Mouse (Mus musculus) lung, postnatal 0 days (tissue): ENCODE measurements around the gene Ubl5. TPM values are rescaled to one million over a fixed set of nuclear protein-coding genes. Genes with fewer than 3 reads are reported as not detected.
A peak's percentile ranks its signal among the peaks of the same experiment; 100 is the strongest.

Experiments used
- ATAC-seq: fragments of 200-750 bp; cut with Nextera tagmentation; 2 replicates; pipeline ENCODE4 v1.8.0; 2017; ENCODE audit warnings: moderate library complexity
- DNase-seq: peaks from one replicate; pipeline ENCODE4 v3.0.0-alpha.2; 2016; ENCODE audit warnings: low spot score
- H3K27ac ChIP-seq: fragments of 300-500 bp; sonication (generic); 2 replicates; pipeline ENCODE4 v1.5.1; 2014; ENCODE audit warnings: antibody characterized with exemption, mild to moderate bottlenecking, low read length, mixed read lengths
- H3K27me3 ChIP-seq: fragments of 300-500 bp; sonication (generic); replicated peaks from 2 replicates; pipeline ENCODE4 v1.6.1; 2014; ENCODE audit warnings: low read length, mixed read lengths; ENCODE audit not compliant: insufficient read depth
- H3K36me3 ChIP-seq: fragments of 300-500 bp; sonication (generic); 2 replicates; pipeline ENCODE4 v1.6.1; 2014; ENCODE audit warnings: low read length, mixed read lengths; ENCODE audit not compliant: insufficient read depth
- H3K4me1 ChIP-seq: fragments of 300-500 bp; sonication (generic); 2 replicates; pipeline ENCODE4 v1.6.1; 2014; ENCODE audit warnings: antibody characterized with exemption, low read depth, low read length, mixed read lengths; ENCODE audit not compliant: insufficient read depth
- H3K4me2 ChIP-seq: fragments of 300-500 bp; sonication (generic); replicated peaks from 2 replicates; pipeline ENCODE4 v1.6.1; 2014; ENCODE audit warnings: low read depth, mild to moderate bottlenecking, low read length, moderate library complexity, mixed read lengths
- H3K4me3 ChIP-seq: fragments of 300-500 bp; sonication (generic); 2 replicates; pipeline ENCODE4 v1.5.1; 2014; ENCODE audit warnings: low read depth, low read length
- H3K9ac ChIP-seq: fragments of 300-500 bp; sonication (generic); replicated peaks from 2 replicates; pipeline ENCODE4 v1.6.1; 2014; ENCODE audit warnings: low read depth, mild to moderate bottlenecking
- H3K9me3 ChIP-seq: fragments of 300-500 bp; sonication (generic); 2 replicates; pipeline ENCODE4 v1.6.1; 2016; ENCODE audit warnings: low read length, mixed read lengths
- CTCF ChIP-seq: IDR thresholded peaks from 2 replicates; pipeline ENCODE4 v1.5.1; 2016; ENCODE audit warnings: antibody characterized with exemption, mild to moderate bottlenecking
- EP300 ChIP-seq: IDR thresholded peaks from 2 replicates; pipeline ENCODE4 v1.6.1; 2016; ENCODE audit warnings: antibody characterized with exemption, mild to moderate bottlenecking, control low read depth
- WGBS: fragments of 180-500 bp; shearing (Covaris S2); extraction: QIAGEN DNeasy Blood & Tissue Kit; methylation state at CpG from one replicate; pipeline ENCODE4 v1.1.7; 2014; 5-methylcytosine and 5-hydroxymethylcytosine counted together
- polyA plus RNA-seq: library from polyadenylated mRNA; unstranded; fragments of >200 nt; fragmentation: Nextera tagmentation; extraction: Ambion mirVana; gene quantifications from 2 replicates; pipeline ENCODE4 v1.2.1, GENCODE M21; 2015

Gene Ubl5
- polyA plus RNA-seq, 1 experiment from 2014 or later, result 396 TPM

DNA sequence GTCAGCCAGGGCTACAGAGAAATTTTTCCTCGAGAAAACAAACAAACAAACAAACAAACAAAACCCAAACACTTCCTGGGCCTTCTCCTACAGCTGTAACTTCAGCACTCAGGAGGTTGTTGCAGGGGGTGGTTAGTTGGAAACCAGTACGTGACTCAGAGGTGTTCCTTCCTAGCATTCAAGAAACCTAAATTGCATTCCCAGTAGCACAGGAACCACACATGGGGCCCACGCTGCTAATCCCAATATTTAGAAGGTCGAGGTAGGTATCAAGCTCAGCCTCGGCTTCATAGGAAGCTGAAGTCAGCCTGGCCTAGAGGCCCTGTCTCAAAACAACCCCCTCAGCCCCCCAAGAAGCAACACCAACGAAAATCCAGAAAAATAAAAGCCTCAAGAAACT, 1.2 kb upstream of the Ubl5 start:
- no peak for DNase-seq
- TF ChIP-seq EP300, result no peak
- no peak for TF ChIP-seq CTCF
- peak overlapping the region; percentile 90 for H3K4me3 ChIP-seq

DNA sequence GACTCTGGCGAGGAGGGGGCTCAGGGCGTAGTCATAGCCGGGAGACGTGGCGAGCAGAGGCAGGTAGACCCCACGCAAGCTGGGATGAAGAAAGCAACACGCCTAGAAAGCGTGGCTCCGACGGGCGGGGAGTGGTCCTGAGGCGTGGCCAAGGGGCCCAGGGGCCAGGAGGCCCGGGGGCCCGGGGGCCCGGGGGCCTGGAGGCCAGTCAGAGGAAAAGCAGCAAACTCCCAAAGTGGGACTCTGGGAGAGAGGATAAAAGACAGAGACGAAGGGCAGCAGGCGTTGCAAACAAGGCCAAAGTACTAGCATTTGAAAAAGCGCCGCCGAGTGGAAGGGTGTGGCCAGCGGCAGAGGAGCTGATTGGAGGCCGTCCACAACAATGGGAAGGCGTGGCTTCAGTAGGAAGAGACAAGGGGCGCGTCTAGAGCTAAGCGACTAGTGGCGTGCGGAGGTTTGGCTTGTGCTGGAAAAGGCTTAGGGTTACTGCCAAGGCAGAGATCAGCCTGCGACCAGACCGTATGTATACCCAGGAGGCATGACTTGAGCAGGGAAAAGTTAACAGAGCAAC, 303 bp downstream of the Ubl5 start:
- TF ChIP-seq EP300 (no peak), CTCF (peak; percentile 44)
- WGBS, result 0% methylated on average over 28 of the region's 30 CpGs
- H3K9me3 ChIP-seq, result no peaks in the 10 kb centered on the region

More for the DNA sequence above, 1.2 kb upstream of the Ubl5 start:
- 10% methylated on average over 6 of the region's 6 CpGs for WGBS
- H3K27me3 ChIP-seq, result no peaks in the 10 kb centered on the region
- H3K9ac ChIP-seq, result peak overlapping the region; percentile 72
- peaks cover 7% of the 10 kb centered on the region for H3K4me1 ChIP-seq
- H3K9me3 ChIP-seq, result no peaks in the 10 kb centered on the region
- no peak for ATAC-seq
- H3K27ac ChIP-seq, result peak overlapping the region; percentile 89
- peak overlapping the region; percentile 97 for H3K4me2 ChIP-seq
- peaks cover 13% of the 10 kb centered on the region; the same call in 1 of the 2 replicates for H3K36me3 ChIP-seq

DNA sequence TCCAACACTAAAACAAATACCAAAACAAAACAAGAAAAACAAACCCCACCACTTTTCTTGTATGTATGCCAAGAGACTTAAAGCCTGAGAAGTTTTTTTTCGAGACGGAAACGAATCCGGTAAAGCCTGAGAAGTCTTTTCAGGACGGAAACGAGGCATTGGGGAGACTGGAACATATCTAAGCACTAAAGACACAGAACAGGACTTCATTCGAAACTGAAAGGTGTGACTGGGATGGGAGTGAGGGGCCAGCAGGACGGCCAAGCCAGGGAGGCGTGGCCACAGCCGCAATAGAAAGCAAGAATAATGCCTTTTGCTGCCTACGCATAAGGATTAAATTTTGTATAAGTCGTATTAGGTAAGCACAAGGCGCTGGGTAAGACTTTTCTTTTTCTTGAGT, 1.1 kb downstream of the Ubl5 start:
- DNase-seq (peak; percentile 21), ATAC-seq (no peak)
- Histone ChIP-seq H3K27me3 (no peaks in the 10 kb centered on the region), H3K9me3 (no peaks in the 10 kb centered on the region), H3K4me3 (peak overlapping the region; percentile 90), H3K4me1 (peaks cover 7% of the 10 kb centered on the region), H3K36me3 (peaks cover 6% of the 10 kb centered on the region; the same call in 1 of the 2 replicates), H3K9ac (peak overlapping the region; percentile 83), H3K4me2 (peak overlapping the region; percentile 97), H3K27ac (peak overlapping the region; percentile 89)
- TF ChIP-seq EP300 (no peak), CTCF (no peak)
- WGBS, result 2% methylated on average over 13 of the region's 13 CpGs

More for the DNA sequence above, 303 bp downstream of the Ubl5 start:
- Histone ChIP-seq H3K4me3 (peak overlapping the region; percentile 90), H3K27me3 (no peaks in the 10 kb centered on the region), H3K4me2 (peak overlapping the region; percentile 97), H3K9ac (peak overlapping the region; percentile 83), H3K4me1 (peaks cover 7% of the 10 kb centered on the region), H3K36me3 (peaks cover 13% of the 10 kb centered on the region; the same call in 1 of the 2 replicates), H3K27ac (peak overlapping the region; percentile 89)
- peak; percentile 89 for ATAC-seq
- peak; percentile 98 for DNase-seq

DNA sequence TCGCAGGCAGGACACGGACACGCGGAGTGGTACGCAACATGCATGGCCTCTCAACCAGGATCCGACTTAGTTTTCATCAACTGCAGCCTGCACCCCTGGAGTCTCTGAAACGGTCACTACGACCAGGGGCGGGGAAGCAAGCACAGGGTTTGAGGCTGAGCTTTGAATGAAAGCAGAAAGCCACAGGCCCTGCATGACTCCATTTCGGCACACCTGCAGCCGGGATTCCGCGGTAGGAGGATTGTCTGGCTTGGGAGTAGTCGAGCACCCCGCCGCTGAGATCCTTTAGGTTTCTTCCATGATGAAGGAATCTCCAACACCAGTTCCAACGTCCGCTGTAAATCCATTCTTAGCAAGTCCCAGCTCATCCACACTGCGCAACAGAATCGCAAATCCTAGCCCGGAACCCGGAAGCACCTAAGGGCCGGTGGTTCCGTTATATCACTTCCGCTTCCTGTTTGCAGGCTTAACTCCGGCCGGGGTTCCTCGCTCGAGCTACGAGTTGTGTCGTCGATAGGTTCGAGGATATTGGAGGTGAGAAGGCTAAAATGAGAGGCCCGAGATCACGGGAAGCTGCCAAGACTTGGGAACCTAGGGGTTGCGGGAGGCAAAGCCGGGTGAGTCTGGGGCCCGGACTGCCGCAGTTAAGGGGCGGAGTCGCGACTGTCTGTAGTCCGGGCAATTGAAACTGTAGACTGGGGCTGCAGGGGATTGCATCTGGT, 1.8 kb downstream of the Ubl5 start, which contains the start of gene Fbxl12:
Gene Fbxl12, minus strand, starts transcription at position 408 of the 722 bp plus-strand sequence.
- H3K9me3 ChIP-seq, result no peaks in the 10 kb centered on the region
- H3K4me3 ChIP-seq, result peak within 1 kb of the TSS; percentile 90
- H3K4me1 ChIP-seq, result peaks cover 7% of the 10 kb centered on the region
- H3K9ac ChIP-seq, result peak within 1 kb of the TSS; percentile 83
- peak within 1 kb of the TSS; percentile 89 for H3K27ac ChIP-seq
- peak; percentile 93 for DNase-seq
- TF ChIP-seq EP300, result no peak
- TF ChIP-seq CTCF, result no peak
- peak; percentile 31 for ATAC-seq
- peak within 1 kb of the TSS; percentile 97 for H3K4me2 ChIP-seq
- no peaks in the 10 kb centered on the region for H3K27me3 ChIP-seq
- H3K36me3 ChIP-seq, result no peaks in the 10 kb centered on the region
- 1% methylated on average over 43 of the region's 43 CpGs for WGBS

DNA sequence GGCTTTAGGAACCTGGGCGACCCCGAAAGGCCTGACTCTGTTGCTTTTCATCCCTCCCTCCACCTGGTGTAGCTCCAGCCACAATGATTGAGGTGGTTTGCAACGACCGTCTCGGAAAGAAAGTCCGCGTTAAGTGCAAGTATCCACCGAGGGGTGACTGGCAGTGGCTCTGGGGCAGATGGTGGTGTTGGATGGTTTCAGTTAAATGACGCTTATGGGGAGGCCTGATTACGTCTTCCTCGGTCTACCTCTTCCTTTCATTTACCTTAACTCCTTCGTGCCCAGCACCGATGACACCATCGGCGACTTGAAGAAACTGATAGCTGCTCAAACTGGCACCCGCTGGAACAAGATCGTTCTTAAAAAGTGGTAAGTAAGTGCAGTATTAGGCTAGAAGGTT, 2.4 kb downstream of the Ubl5 start:
- Histone ChIP-seq H3K9ac (peak overlapping the region; percentile 83), H3K27me3 (no peaks in the 10 kb centered on the region), H3K9me3 (no peaks in the 10 kb centered on the region), H3K4me2 (peak overlapping the region; percentile 97), H3K36me3 (no peaks in the 10 kb centered on the region), H3K4me1 (peaks cover 7% of the 10 kb centered on the region), H3K27ac (peak overlapping the region; percentile 89), H3K4me3 (peak overlapping the region; percentile 90)
- peak; percentile 36 for DNase-seq
- WGBS, result 2% methylated on average over 17 of the region's 17 CpGs
- TF ChIP-seq CTCF (no peak), EP300 (no peak)
- ATAC-seq, result no peak

DNA sequence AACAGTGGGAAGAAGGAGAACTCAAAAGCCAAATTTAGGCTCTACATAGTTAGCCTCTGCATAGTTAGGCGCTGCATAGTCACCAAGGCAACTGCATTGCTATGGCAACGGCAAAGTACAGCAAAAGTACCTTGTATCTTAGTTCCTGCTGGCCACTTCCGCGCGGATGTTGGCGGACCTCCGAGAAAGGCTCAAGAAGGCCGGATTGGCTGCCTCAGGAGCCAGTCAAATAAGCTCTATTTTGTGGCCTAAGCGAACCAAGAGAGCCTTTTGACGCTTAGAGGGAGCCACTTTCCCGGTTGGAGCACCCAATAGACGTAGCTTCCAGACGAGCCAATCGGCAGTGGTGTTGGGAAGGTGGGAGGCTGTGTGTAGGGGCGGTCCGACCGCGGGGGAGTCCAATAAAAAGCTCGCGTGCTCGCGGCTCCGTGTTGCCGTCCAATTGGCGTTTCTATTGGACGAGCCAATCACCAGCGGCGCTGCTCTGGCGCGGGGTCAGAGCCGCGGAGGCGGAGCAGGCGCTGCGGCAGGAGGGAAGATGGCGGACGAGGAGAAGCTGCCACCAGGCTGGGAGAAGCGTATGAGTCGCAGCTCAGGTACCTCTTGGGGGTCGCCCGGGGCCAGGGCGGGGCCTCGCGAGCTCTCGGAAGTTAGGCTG, 9.1 kb downstream of the Ubl5 start, which contains the start of gene Pin1:
Gene Pin1, plus strand, starts transcription at position 494 of the 658 bp plus-strand sequence.
- peaks cover 4% of the 10 kb centered on the region; the same call in 1 of the 2 replicates for H3K36me3 ChIP-seq
- H3K27ac ChIP-seq, result 0 out of 2 replicates have a peak within 1 kb of the TSS, but pooled peaks have one; percentile 0
- peak within 1 kb of the TSS; percentile 70 for H3K9ac ChIP-seq
- no peaks in the 10 kb centered on the region for H3K9me3 ChIP-seq
- TF ChIP-seq EP300, result peak; percentile 57
- TF ChIP-seq CTCF, result peak; percentile 27; the same call in 1 of the 2 replicates
- no peaks in the 10 kb centered on the region for H3K27me3 ChIP-seq
- ATAC-seq, result peak; percentile 100
- peak within 1 kb of the TSS; percentile 71 for H3K4me3 ChIP-seq
- peak within 1 kb of the TSS; percentile 94 for H3K4me2 ChIP-seq
- WGBS, result under 1% methylated on average over 45 of the region's 45 CpGs
- H3K4me1 ChIP-seq, result peaks cover 12% of the 10 kb centered on the region; the same call in 1 of the 2 replicates
- DNase-seq, result peak; percentile 100
